Mouse (Mus musculus) layer of hippocampus, adult 11-12 months (tissue): ENCODE measurements at regions not wholly inside any gene's neighbourhood (a gene's known extent, or its start where the extent isn't known, plus 50 kb on each side); places are given as distances from the start of the nearest gene placed in this dataset.

ENCODE experiments used
- DNase-seq: peaks from one replicate; pipeline ENCODE4 v3.0.0; 2022; ENCODE audit warnings: low spot score

- DNase-seq = no peak
Observed at GRCm38 (mm10) chr9:59153126-59153525, 116.9 kb upstream of the Neo1 start.

DNA sequence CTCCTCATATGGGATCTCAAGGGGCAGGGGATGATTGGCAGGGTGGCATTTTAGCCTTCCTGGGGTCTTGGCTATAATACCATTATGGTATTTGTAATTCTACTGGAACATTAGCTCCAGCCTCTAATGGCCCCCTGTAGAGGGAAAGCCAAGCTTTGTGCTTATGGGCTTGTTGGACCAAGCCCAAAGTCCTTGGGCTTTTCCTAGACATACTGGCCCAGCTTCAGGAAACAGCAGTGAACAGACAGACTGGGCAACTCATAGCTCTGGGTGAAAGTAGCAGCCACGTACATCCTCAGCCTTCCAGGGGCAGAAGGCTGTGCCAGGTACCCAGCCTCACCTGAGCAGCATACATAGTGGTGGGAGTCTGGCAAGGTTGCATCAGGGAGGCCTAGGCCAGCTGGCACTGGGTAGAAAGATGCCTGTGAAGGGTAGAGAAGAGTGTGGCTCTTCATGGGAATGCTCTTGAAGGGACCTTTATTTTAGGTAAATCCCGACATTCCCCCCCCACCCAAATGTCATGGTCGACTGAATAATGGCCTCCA is 108.1 kb upstream of the Neo1 start:
- DNase-seq = no peak

- no peak for DNase-seq
Observed at GRCm38 (mm10) chr9:59143610-59144009, 107.4 kb upstream of the Neo1 start.

GRCm38 (mm10) chr9:59134171-59135041 is 98.2 kb upstream of the Neo1 start:
- no peak for DNase-seq

DNA sequence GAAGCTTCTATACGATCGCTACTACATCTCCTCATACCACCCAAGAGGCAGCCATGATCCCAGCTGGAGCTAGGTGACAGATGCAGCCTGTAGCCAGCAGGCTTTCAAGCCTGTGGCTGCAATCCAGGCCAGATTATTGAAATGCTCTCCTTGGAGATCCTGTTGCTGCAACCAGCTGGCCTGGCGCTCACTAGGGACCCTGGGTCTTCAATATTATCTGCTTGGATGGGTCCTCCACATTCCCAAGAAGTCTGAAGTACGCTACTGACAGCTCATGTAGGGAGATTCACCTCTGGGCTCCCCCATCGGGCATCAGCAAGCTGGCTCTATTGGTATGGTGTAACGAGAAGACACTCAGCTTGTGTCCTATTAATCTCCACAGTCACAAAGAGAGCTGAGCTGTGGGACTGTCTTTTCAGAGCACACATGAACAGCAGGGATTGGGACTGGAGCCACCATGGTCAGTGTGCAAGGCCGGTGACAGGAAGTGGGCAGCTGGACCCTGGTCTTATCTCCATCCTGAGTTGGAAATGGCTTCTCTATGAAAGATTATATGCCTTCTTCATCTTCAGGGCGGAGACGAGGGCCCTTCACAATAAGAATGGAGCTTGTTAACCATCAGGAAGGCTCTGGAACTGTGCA is 93.6 kb upstream of the Neo1 start:
- no peak for DNase-seq

DNA sequence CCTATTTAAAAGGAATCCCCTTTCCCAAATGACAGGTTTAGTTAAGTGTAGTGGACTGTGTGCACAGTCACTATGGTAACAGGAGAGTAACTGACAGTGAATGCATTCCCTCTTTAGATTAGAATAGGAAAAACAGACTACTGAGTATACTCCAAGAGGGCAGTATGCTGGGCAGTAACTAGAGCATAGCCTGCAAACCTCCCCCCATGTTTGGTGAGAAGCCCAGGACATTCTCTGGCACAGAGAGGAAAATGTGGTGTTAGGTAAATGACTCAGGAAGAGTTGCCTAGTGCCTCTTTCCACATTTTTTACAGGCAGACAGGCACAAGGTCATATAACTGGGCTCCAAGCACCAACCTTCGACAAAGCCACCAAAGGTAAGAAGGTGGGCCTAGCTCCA is 93.0 kb upstream of the Neo1 start:
- DNase-seq = no peak

- no peak for DNase-seq
Observed at GRCm38 (mm10) chr9:59128023-59128422, 91.8 kb upstream of the Neo1 start.

GRCm38 (mm10) chr9:59125886-59126285 is 89.6 kb upstream of the Neo1 start:
- no peak for DNase-seq

- DNase-seq = no peak
Observed at GRCm38 (mm10) chr9:59116561-59116960, 80.3 kb upstream of the Neo1 start.

GRCm38 (mm10) chr9:59113859-59114258 is 77.6 kb upstream of the Neo1 start:
- no peak for DNase-seq

- no peak for DNase-seq
Observed at GRCm38 (mm10) chr9:59099738-59100137, 63.5 kb upstream of the Neo1 start.

DNA sequence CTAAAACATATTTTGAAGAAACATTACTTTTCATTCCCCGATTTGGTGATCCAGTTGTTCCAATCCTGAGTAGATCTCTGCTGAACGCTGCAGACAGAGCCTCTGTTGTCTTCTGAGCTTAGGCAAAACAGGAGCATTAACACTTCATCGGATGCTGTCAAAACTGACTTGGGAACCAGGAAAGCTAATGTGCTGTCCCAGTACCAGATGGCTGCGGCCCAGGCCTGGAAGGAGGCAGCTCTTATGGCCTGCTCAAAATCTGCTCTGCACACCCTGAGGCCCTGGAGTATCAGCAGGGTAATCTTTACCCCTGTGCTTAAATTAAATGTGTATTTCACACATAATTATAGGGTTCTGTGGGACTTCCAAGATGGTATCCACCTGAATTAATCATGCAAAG is 61.3 kb upstream of the Neo1 start:
- DNase-seq = no peak

- no peak for DNase-seq
Observed at GRCm38 (mm10) chr9:59096551-59097268, 60.5 kb upstream of the Neo1 start.

GRCm38 (mm10) chr9:59095626-59096025 is 59.4 kb upstream of the Neo1 start:
- DNase-seq = no peak

DNA sequence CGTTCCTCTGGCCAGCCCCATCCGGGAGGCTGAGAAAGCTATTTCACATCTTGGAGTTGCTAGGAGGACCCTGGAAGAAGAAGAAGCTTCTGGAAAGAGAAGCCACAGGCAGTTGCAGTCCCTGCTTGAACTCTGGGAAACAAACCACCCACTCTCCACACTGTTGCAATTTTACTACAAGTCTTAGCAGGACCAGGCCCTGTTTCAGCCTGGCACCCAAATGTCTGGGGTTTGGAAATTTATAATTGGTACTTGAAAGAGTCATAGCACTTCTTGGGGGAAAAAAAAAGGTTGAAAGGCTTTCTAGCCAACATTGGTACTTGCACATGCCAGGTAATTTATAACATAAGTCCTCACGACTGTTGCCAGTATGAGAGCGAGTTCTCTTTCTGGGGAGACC is 57.9 kb upstream of the Neo1 start:
- DNase-seq = no peak

- no peak for DNase-seq
Observed at GRCm38 (mm10) chr9:59091179-59091578, 54.9 kb upstream of the Neo1 start.

DNA sequence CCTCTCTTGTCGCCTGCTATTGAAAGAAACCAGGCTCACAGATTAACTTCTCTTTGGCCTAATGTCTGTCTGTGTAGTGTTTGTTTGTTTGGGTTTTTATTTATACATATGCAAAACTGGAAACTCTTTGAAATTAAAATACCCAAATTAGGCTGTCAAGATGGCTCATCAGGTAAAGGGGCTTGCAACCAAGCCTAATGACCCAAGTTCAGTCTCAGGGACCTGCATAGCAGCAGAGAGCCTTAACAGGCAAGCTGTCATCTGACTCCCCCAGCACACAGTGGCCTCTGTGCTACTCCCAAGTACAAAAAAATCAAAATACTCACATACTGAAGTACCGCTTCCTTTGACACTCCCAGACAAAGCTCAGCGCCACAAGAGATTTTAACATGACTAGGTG is 51.5 kb upstream of the Neo1 start:
- DNase-seq = no peak

- no peak for DNase-seq
Observed at GRCm38 (mm10) chr9:59087112-59087511, 50.9 kb upstream of the Neo1 start.

DNA sequence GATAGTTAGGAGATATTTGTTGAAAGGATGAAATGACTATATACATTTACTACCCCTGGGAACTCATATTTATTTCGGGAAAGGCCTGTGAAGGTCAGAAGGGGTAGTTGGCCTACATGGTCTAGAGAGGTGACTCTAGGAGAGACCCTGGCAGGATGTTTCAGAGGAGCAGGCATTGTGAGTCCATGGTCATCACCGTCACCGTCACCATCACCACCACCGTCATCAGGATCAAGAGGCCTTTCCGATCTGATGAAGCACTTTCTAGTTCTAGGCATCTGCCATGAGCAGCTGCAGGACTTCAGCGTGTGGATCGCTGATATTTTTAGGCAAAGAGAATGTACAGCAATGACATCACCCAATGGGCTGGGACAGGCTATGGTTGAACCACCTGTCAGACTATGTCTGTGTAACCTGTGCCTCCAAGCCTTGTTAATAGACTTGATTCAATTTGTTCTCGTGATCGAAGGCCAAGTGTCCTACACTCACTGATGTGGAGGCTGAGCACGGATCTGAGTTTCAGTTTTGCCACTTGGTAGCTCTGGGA is 50.4 kb upstream of the Neo1 start:
- no peak for DNase-seq
